Mouse (Mus musculus): Measurements from ENCODE around the gene Tnik.

Gene Tnik

DNA sequence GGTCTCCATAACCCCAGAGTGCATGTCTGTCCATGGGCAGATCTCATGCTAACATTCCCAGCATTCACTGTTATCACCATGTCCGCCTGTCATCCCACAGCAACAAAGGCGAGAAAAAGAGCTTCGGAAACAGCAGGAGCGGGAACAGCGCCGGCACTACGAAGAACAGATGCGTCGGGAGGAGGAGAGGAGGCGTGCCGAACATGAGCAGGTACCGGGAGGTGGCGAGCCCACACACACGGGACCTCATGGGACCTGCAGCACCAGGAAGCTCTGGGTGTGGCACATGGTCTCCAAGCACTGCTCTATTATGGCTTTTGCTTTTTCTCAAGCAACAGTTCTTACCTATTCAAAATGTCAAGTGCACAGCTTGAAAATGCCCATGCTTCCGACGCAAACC, 330.9 kb downstream of the Tnik start:
- DNase-seq (ENCODE audit: extremely low spot score, low read depth, low spot score) = no peak

DNA sequence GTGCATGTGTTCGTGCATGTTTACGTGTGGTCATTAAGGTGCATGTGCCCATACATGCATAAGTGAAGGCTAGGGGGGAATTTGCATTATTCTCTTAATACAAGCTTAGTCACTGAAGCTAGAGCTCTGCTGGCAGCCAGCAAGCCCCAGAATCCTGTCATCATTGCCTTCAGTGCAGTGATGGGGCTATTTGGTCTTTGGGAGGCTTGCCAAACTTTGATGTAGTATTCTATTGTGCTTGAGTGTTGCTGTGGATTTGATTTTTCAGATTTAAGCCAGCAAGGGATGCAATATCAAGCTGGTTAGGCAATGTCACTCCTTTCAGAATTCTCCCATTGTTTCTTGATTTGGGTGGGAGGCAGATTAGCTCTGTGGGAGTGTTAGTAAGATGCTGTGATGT, 336.5 kb downstream of the Tnik start:
- no peak for DNase-seq (ENCODE audit: extremely low spot score, low read depth, low spot score)

DNA sequence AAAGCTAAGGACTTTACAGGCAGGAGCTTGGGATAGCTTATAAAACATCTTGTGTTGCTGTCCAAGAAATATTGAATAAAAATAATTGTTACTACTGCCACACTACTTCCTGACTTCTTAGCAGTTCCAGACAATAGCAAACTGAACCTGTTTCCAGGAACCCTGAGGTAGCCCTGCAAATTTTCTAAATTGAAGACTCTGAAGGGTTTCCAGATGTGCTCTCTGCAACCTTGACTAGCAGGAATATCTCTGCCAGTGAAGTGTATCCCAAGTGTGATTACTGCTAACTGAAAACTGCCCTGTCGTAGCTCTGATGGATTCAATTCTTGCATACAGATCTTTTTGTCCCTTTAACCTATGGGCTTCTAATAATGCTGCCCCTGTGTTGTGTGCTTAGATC, 343.7 kb downstream of the Tnik start:
- no peak for DNase-seq (ENCODE audit: extremely low spot score, low read depth, low spot score)

DNA sequence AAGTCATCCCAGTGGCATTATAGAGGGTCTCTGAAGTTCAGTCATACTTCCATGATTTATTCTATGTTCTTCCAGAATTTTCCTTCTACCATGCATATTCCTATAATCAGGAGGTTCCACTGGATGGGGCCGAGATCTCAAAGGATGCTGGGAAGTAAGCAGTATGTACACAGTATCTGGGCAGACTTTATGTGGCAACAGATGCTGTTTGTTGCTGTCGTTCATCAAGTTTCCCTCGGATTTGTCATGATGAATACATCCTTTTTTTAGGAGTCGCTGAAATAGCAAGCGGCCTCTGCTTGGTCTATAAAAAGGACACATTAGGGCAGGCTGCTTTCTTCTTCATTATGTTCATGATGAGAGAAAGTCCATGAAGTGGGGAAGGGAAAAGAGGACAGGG, 349.3 kb downstream of the Tnik start:
- DNase-seq (ENCODE audit: extremely low spot score, low read depth, low spot score) = no peak

GRCm38 (mm10) chr3:28616386-28616785, 353.4 kb downstream of the Tnik start:
- no peak for DNase-seq (ENCODE audit: extremely low spot score, low read depth, low spot score)

- DNase-seq (ENCODE audit: extremely low spot score, low read depth, low spot score) = no peak
Measured at GRCm38 (mm10) chr3:28617008-28617627, 354.1 kb downstream of the Tnik start.

DNA sequence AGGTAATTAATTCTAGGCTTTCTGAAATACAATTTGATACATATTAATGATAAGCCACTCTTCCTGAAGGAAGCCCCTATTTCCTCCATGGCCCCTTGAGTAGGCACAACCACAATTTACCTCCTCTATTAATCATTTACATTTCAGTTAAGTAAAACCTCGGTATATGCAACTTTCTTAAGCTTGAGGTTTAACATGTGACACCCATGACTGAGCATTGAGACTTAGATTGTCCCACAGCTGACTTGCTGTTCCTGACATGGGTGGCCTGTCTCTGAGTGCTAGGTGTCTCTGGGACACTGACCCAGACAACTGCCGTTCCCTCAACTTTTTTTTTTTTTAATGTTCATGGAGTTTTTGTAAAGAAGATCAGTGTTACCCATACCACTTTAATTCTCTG, 358.8 kb downstream of the Tnik start:
- no peak for DNase-seq (ENCODE audit: extremely low spot score, low read depth, low spot score)

DNA sequence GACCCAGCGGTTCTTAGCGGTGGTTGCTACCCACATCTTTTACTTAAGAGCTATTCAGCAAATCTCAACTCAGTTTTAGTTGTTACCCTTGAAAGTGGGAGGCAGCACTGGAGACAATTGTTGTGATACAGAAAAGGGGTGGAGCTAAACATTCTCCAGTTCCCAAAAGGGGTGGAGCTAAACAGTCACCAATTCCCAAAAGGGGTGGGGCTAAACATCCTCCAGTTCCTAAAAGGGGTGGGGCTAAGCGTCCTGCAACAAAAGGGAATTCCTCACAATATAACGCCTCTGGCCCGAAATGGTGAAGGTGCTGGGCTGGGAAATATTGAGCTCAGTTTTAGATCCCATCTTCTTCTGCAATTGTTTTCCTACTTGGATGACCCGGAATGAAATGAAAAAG, 363.8 kb downstream of the Tnik start:
- DNase-seq (ENCODE audit: extremely low spot score, low read depth, low spot score) = no peak

GRCm38 (mm10) chr3:28636778-28637177, 373.8 kb downstream of the Tnik start:
- DNase-seq (ENCODE audit: extremely low spot score, low read depth, low spot score) = no peak

DNA sequence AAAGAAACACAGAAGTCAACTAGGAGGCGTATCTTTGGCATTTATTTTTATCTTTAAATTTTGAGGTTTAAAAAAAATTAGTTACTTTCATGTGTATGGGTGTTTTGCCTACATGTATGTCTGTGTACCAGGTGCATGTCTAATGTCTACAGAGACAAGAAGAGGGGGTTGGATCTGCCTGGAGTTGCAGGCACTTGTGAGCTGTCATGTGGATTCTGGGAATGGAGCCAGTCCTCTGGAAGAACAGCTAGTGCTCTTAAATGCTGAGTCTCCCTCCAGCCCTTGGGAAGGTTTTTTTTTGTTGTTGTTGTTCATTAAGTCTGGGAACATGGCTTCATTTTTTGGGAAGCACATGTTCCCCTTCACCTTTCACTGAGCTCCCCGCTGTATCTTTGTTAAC, 375.9 kb downstream of the Tnik start:
- DNase-seq (ENCODE audit: extremely low spot score, low read depth, low spot score) = no peak

- DNase-seq (ENCODE audit: extremely low spot score, low read depth, low spot score) = no peak
Measured at GRCm38 (mm10) chr3:28643252-28643947, 380.4 kb downstream of the Tnik start.

GRCm38 (mm10) chr3:28652574-28652973, 389.6 kb downstream of the Tnik start:
- no peak for DNase-seq (ENCODE audit: extremely low spot score, low read depth, low spot score)

DNA sequence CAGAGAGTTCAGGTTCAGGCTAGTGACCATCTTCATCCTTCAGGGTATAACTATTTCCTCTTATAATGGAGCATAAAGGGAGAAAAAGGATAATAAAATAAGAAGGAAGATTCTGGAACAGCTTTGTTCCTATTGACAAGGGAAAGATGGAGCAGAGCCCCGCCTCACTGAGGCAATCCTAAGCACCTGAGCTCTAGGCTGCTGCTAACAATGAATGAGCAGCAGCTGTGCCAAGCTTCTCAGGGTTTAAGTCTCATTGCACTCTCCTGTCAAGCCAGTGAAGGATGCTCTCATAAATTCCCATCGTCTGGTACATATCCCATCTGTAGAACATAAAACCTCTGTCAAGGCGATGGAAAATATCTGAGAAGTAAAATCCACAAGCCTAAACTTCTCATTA, 390.0 kb downstream of the Tnik start:
- DNase-seq (ENCODE audit: extremely low spot score, low read depth, low spot score) = no peak

DNA sequence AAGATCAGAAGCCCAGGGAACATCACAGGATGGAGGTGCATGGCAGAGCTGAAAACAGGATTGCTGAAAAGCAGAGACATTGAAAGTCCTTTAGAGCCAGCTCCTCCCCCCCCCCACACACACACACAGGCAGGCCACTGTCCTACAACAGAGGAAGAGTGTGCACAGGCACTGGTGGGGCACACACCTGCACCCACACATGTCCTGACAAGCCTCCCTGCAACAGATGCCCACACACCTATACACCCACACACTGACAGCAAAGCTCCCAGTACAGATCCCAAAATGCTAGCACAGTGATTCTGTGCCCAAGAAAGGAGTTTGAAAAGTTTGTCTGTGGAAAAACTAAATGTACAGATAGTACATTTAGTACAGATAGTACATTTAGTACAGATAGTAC, 391.7 kb downstream of the Tnik start:
- no peak for DNase-seq (ENCODE audit: extremely low spot score, low read depth, low spot score)

GRCm38 (mm10) chr3:28658349-28658748, 395.3 kb downstream of the Tnik start:
- DNase-seq (ENCODE audit: extremely low spot score, low read depth, low spot score) = no peak

DNA sequence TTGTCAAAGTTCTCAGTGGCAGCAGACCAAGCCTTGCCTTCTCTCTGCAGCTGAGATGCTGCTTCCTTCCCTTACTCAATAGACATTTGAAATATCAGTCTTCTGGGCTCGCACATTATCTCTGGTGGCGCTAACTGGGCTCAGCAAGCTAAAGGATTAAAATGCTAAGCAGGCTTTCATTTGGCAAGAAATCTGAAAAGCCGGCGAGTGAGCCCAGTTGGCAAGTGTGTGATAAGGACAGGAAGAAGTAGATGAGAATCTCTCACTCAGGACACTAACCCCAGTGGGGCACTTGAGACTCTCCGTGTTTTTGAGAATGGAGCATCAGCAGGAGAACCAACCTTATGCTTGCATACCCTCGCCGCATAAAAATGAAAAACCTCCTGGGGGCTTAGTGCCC, 417.8 kb downstream of the Tnik start:
- DNase-seq (ENCODE audit: extremely low spot score, low read depth, low spot score) = no peak

GRCm38 (mm10) chr3:28681866-28682265, 418.9 kb downstream of the Tnik start:
- DNase-seq (ENCODE audit: extremely low spot score, low read depth, low spot score) = no peak

DNA sequence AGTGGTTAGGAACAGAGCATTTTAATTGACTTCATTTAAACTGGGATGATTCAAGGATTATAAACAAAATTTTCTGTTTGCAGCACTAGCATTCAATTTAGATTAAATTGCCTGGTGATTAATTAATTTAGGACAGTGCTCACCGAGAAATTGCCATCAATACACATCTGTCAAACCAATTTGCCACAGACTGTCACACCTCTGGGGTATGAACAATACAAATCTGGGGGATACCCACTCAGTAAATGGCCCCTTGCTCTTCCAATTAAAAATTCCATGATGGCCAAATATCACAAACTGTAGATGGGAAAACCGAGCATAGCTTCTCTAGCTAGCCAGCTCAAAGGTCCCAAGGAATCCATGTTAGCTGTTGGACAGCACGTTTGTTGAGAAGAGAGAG, 419.4 kb downstream of the Tnik start:
- DNase-seq (ENCODE audit: extremely low spot score, low read depth, low spot score) = no peak

DNA sequence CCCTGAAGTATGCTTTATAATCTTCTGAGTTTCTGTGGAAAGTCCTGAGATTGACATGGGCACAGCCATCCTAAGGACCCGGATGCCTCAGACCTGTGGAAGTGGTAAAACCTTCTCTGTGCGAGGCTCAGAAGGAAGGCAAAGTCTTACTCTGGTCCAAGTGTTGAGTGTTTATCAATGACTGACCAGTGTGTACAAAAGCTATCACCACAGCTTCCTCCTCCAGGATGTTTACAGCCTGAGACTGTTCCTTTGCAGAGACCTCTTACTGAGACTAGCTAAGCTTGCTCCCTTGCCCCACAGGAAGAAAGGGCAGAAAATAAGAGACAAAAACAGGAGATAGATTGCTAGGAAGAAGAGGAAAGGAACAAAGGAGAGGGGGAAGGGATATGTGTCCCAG, 422.5 kb downstream of the Tnik start:
- DNase-seq (ENCODE audit: extremely low spot score, low read depth, low spot score) = no peak

DNA sequence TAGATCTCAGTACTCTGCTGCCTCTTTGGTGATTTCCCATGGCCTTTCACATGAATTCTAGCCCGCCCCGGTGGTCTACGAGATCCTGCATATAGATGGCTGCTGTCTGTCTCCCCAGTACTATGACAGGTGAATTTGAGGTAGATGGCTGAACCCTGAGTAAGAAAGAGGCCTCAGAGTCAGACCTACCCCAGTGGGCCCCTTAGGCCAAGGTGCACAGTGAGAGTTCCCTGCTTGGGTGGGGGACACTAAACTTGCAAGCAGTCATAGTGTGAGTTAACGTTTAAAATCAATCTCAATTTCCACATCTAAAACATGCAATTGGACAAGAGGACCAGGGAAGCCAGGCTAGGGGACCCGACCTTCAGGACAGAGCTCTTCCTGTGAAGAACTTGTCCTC, 431.8 kb downstream of the Tnik start:
- DNase-seq (ENCODE audit: extremely low spot score, low read depth, low spot score) = no peak

GRCm38 (mm10) chr3:28695608-28696007, 432.6 kb downstream of the Tnik start:
- no peak for DNase-seq (ENCODE audit: extremely low spot score, low read depth, low spot score)

- no peak for DNase-seq (ENCODE audit: extremely low spot score, low read depth, low spot score)
Measured at GRCm38 (mm10) chr3:28696162-28696561, 433.1 kb downstream of the Tnik start.

- no peak for DNase-seq (ENCODE audit: extremely low spot score, low read depth, low spot score)
Measured at GRCm38 (mm10) chr3:28697797-28698196, 434.8 kb downstream of the Tnik start, which contains the start of gene Slc2a2. Gene Slc2a2, plus strand, starts transcription at chr3:28697903.

All from hindlimb bud, embryonic 11.5 days (tissue).